Mouse (Mus musculus) E14TG2a.4 (cell line): ENCODE data around the gene Esr1.

ENCODE experiments used
- H3K27me3 ChIP-seq: 2 replicates; pipeline ENCODE4 v1.6.1; 2014; ENCODE audit warnings: low read length, control low read depth; ENCODE audit not compliant: insufficient read depth
- H3K36me3 ChIP-seq: 2 replicates; pipeline ENCODE4 v1.6.1; 2014; ENCODE audit warnings: low read length, control low read depth; ENCODE audit not compliant: insufficient read depth
- H3K4me1 ChIP-seq: replicated peaks from 2 replicates; pipeline ENCODE4 v1.6.1; 2014; ENCODE audit warnings: low read depth, low read length, control low read depth
- H3K4me3 ChIP-seq: replicated peaks from 2 replicates; pipeline ENCODE4 v1.5.1; 2014; ENCODE audit warnings: mild to moderate bottlenecking, low read length
- H3K9me3 ChIP-seq: 2 replicates; pipeline ENCODE4 v1.6.1; 2014; ENCODE audit warnings: low read length, control low read depth
- CTCF ChIP-seq: conservative IDR thresholded peaks from 2 replicates; pipeline ENCODE4 v1.5.1; 2014; ENCODE audit warnings: low read length
- NANOG ChIP-seq: IDR thresholded peaks from 2 replicates; pipeline ENCODE4 v1.6.1; 2014; ENCODE audit warnings: borderline replicate concordance, low read length, mixed read lengths
- POU5F1 ChIP-seq: IDR thresholded peaks from 2 replicates; pipeline ENCODE4 v1.6.1; 2014; ENCODE audit warnings: low read length, borderline replicate concordance

Esr1 gene

GRCm38 (mm10) chr10:4611386-4612155, at the start of gene Esr1:
Gene Esr1 (plus strand): TSS chr10:4611593.
- Histone ChIP-seq H3K4me1 (no peaks in the 10 kb centered on the region), H3K27me3 (no peaks in the 10 kb centered on the region), H3K4me3 (no peak within 1 kb of the TSS), H3K36me3 (no peaks in the 10 kb centered on the region), H3K9me3 (peaks cover 5% of the 10 kb centered on the region; the same call in 1 of the 2 replicates)
- no peak for TF ChIP-seq CTCF
- no peak for TF ChIP-seq POU5F1
- TF ChIP-seq NANOG = no peak

DNA sequence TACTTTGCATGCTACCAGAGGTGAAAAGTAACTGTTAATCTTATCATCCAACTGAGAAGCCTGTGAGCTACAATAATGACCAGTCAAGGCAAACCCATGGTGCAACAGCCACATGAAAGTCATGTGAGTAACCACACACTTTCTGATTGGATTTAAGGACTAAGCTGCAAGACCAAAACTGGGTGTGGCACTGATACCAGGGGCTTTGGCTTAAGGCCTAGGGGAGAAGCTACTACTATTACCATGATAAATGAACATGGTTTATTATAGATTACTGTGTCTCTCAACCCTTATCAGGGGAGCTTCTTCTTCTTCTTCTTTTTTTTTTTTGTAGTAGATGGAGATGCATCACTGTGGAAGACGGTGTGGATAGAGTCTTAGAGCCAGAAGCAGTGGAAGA, 46.2 kb upstream of the Esr1 start:
- H3K27me3 ChIP-seq = no peaks in the 10 kb centered on the region
- peaks cover 8% of the 10 kb centered on the region for H3K9me3 ChIP-seq
- TF ChIP-seq POU5F1 = no peak
- TF ChIP-seq CTCF = no peak
- no peak for TF ChIP-seq NANOG
- H3K36me3 ChIP-seq = no peaks in the 10 kb centered on the region
- no peaks in the 10 kb centered on the region for H3K4me1 ChIP-seq
- no peak overlapping the region for H3K4me3 ChIP-seq

DNA sequence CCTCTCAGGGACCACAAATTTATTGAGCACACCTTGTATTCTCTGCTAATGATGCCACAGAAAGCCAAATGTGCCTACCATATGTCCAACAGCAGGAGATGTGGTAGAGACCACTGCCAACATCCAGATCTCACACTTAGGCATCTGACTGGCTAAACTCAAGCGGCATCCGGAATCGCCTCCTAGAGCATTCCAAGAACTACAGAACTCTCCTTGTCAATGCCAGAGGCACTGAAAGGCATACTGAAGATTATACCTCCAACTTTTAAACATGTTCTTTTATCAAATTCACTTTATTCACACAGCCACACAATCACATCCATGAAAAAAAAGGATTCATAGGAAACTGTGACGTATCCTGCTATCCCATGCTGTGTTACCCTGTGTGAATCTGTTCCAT, 40.6 kb upstream of the Esr1 start:
- Histone ChIP-seq H3K4me3 (no peak overlapping the region), H3K27me3 (no peaks in the 10 kb centered on the region), H3K4me1 (peaks cover 6% of the 10 kb centered on the region), H3K36me3 (no peaks in the 10 kb centered on the region), H3K9me3 (peaks cover 8% of the 10 kb centered on the region)
- TF ChIP-seq POU5F1 (no peak), CTCF (no peak), NANOG (no peak)

GRCm38 (mm10) chr10:4571304-4571703, 40.1 kb upstream of the Esr1 start:
- no peaks in the 10 kb centered on the region for H3K36me3 ChIP-seq
- TF ChIP-seq POU5F1 = no peak
- no peak for TF ChIP-seq NANOG
- no peak for TF ChIP-seq CTCF
- H3K4me1 ChIP-seq = peaks cover 6% of the 10 kb centered on the region
- no peak overlapping the region for H3K4me3 ChIP-seq
- no peaks in the 10 kb centered on the region for H3K27me3 ChIP-seq
- H3K9me3 ChIP-seq = peaks cover 8% of the 10 kb centered on the region

DNA sequence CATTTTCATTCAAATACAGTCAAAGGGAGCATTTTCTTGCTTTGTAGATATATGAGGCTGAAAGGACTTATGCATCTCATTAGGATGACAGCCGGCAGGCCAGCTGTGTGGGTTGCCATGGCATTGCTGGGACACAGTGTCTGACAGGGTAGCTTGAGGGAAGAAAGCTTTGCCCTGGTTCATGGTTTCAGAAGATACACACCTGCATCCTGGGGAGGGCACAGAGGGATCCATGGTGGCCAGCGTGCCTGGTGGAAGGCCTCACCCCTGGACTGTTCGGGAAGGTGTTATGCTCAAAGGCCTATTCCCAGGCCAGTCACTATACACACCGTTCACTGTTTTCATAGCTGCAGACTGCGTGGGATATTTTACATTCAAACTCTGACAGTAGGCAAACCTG, 29.5 kb upstream of the Esr1 start:
- TF ChIP-seq NANOG = no peak
- no peak for TF ChIP-seq CTCF
- no peak for TF ChIP-seq POU5F1
- Histone ChIP-seq H3K9me3 (peaks cover 4% of the 10 kb centered on the region), H3K36me3 (no peaks in the 10 kb centered on the region), H3K4me3 (no peak overlapping the region), H3K27me3 (no peaks in the 10 kb centered on the region), H3K4me1 (no peaks in the 10 kb centered on the region)

DNA sequence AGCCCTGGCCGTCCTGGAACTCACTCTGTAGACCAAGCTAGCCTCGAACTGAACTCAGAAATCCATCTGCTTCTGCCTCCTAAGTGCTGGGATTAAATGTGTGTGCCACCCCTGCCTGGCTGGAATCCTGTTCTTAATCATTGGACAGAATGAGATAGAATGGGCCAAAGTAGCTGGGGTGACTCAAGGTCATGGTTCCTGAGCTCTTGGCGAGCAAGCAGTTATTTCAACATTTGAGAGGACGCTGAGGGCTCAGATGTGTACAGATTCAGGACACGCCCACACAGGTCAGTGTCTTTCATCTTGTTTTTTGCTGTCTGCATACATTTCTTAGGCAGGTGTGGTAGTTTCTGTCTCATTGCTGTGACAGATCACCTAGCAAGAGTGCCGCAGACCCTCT, 24.7 kb upstream of the Esr1 start:
- H3K4me3 ChIP-seq = no peak overlapping the region
- H3K9me3 ChIP-seq = peaks cover 7% of the 10 kb centered on the region
- H3K36me3 ChIP-seq = no peaks in the 10 kb centered on the region
- H3K4me1 ChIP-seq = no peaks in the 10 kb centered on the region
- H3K27me3 ChIP-seq = no peaks in the 10 kb centered on the region
- TF ChIP-seq CTCF = no peak
- TF ChIP-seq NANOG = no peak
- TF ChIP-seq POU5F1 = no peak

GRCm38 (mm10) chr10:4589576-4589975, 21.8 kb upstream of the Esr1 start:
- Histone ChIP-seq H3K27me3 (no peaks in the 10 kb centered on the region), H3K4me3 (no peak overlapping the region), H3K4me1 (no peaks in the 10 kb centered on the region), H3K36me3 (no peaks in the 10 kb centered on the region), H3K9me3 (peaks cover 7% of the 10 kb centered on the region)
- TF ChIP-seq CTCF (no peak), NANOG (no peak), POU5F1 (no peak)

DNA sequence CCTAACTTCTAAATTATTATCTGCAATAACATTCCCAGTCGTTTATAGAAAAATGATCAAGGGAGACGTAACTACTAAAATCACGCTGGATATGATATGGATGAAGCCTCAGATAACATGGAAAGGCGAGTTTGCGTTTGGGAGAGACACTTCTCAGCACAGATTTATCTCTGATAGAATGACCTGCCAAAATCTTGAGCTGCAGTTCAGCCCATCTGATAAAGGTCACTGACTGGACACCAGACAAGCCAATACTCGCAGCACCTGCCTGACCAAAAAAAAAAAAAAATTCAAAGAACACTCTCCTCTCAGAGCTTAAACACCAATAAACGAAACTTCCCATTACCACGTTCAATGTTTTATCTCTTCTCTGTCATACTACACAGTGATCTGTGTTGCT, 20.4 kb upstream of the Esr1 start:
- Histone ChIP-seq H3K36me3 (no peaks in the 10 kb centered on the region), H3K4me3 (no peak overlapping the region), H3K9me3 (peaks cover 7% of the 10 kb centered on the region), H3K27me3 (no peaks in the 10 kb centered on the region), H3K4me1 (no peaks in the 10 kb centered on the region)
- no peak for TF ChIP-seq NANOG
- no peak for TF ChIP-seq POU5F1
- no peak for TF ChIP-seq CTCF

GRCm38 (mm10) chr10:4593828-4594227, 17.6 kb upstream of the Esr1 start:
- no peak for TF ChIP-seq POU5F1
- peak; percentile 59 for TF ChIP-seq CTCF
- H3K4me3 ChIP-seq = no peak overlapping the region
- H3K9me3 ChIP-seq = no peaks in the 10 kb centered on the region; the same call in 1 of the 2 replicates
- no peaks in the 10 kb centered on the region for H3K4me1 ChIP-seq
- no peaks in the 10 kb centered on the region for H3K27me3 ChIP-seq
- no peaks in the 10 kb centered on the region for H3K36me3 ChIP-seq
